Mouse (Mus musculus): ENCODE measurements around the gene Arcn1.
"Not testable (repeated sequence)": the region's sequence is repeated elsewhere in the genome, so short reads cannot be mapped to it uniquely, and the experiment has no call there.

Gene Arcn1

GRCm38 (mm10) chr9:44767101-44768028 lies at the start of gene Arcn1, which contains the start of gene Ift46:
TSS of gene Arcn1 (minus strand) at chr9:44767845.
TSS of gene Ift46 (plus strand) at chr9:44767908.
- DNase-seq: peak; percentile 87

GRCm38 (mm10) chr9:44814179-44814578 lies 46.5 kb upstream of the Arcn1 start:
- DNase-seq: no peak

DNA sequence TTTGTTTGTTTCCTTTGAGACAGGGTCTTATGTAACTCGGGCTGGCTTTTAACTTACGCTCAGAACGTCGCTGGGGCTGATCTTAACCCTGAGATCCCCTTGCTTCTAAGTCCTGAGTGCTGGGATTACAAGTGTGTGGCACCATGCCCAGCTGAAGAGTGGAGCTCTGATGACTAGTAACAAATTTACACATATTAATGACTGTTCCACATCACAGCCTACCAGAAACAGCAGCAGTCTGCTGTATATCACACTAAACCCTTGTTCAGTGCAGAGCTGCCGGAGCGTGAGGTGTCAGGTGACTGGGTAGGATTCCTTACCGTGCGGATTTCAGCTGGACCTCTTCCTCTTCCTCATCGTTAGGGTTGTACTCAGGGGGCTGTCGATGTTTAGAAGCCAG lies 42.7 kb upstream of the Arcn1 start:
- DNase-seq: no peak

GRCm38 (mm10) chr9:44807778-44808177 lies 40.1 kb upstream of the Arcn1 start:
- no peak for DNase-seq

- no peak for DNase-seq
Observed at GRCm38 (mm10) chr9:44807141-44807540, 39.5 kb upstream of the Arcn1 start.

GRCm38 (mm10) chr9:44805536-44805935 lies 37.9 kb upstream of the Arcn1 start:
- no peak for DNase-seq

DNA sequence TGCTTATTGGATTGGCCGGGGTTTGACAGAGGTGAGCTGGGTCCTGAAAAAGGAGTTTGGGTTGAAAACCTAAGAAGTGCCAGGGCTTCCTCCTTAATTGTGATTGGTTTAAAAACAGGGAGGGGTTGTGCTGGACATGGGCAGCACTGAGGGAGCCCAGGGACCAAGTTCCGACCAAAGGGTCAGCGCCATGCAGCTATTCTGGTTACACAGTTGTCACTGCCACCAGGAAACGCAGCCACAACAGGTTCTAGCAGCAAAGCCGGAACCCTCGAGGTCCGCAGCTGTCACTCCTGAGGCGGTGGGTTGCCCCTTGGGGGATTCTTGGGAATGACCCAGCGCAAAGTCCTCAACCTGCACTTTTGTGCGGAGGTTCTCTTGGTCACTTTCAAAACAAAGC lies 37.0 kb upstream of the Arcn1 start:
- DNase-seq: no peak

- DNase-seq: no peak
Observed at GRCm38 (mm10) chr9:44802808-44803450, 35.3 kb upstream of the Arcn1 start, which contains the start of gene Ttc36. TSS of gene Ttc36 (minus strand) at chr9:44803072.

GRCm38 (mm10) chr9:44801669-44802068 lies 34.0 kb upstream of the Arcn1 start:
- no peak for DNase-seq

GRCm38 (mm10) chr9:44799958-44800324 lies 32.3 kb upstream of the Arcn1 start:
- DNase-seq: no peak

DNA sequence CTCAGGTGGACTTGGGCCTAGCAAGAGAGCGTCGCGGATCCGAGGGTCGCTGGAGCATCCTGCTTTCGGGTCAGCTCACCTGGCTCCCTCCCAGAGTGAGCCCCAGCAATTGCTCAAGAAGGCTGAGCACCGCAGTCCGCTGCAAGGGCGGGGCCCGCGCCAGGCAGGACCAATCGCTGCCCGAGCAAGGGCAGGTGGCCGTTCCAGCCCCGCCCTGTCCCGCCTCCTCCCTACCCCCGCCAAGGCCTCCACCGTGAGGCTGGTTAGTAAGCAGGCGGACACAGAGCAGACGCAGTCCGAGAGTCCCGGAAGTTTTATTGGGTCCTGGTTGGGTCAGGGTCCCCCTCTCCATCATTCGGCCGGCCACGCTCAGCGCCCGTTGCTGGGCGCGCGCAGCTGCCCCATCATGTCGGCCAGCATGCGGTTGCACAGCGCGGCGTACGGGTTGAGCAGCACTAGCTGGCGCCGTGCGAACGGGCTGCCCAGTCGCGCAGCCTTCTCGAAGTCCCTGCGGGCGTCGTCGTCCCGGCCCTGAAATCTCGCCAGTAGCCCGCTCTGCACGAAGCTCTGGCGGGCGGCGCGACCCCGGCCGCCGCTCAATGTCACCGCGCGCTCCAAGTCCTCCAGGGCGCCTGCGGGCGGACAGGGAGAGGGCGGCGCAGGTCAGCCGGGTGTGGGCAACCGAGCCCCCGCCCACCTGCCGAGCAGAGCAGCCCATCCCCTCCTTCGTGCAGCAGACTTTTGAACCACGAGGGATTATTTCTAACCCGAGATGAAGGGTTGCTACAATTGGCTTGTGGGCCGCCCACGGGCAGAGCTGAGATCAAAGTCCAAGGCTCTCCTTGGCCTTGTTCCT lies 31.7 kb upstream of the Arcn1 start, which contains the start of gene Tmem25:
Gene Tmem25, minus strand, starts transcription at position 206 of the 856 bp plus-strand sequence.
- peak; percentile 95 for DNase-seq

GRCm38 (mm10) chr9:44798298-44798697 lies 30.7 kb upstream of the Arcn1 start:
- DNase-seq: peak; percentile 56

GRCm38 (mm10) chr9:44792842-44793241 lies 25.2 kb upstream of the Arcn1 start:
- no peak for DNase-seq

DNA sequence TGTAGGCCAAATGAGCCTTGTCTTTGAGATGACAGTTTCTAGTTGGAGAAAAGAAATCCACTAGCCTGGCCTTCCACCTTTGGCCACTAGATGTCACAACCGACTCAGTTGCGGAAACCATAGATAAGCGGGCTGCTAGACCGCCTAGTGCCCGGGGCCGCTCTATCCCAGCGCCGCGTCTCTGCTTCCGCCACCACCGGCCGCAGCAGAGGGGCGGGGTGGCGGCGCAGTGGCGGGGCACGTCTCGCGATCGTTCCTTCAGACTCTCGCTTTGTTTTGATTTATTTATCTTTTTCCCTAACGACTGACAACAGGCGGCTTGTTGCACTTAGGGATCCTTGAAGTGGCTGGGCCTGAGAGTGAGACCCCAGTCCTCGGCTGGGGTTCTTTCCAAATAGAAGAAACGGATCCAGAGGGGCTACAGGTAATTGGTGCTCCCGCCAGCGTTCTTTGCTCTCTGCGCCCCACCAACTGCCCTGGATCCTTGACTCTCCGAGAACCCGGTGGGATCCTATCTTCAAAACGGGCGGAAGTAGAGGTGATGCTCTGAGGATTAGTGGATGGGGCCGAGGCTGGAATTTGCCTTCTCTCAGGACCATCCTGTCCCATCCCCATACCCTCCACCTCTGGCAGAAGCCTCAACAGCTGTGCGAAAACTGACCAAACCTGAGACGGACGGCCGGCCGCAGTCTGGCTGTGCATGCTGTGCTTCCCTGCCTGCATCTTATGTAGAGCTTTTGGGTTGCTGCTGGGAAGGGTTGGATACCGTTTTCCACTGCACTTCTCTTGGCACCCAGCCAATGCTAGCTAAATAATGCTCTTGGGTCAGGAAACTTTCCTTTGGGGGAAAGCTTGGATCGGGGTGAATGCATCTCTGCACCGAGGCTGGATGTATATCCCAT lies 5.4 kb upstream of the Arcn1 start:
- peak; percentile 92 for DNase-seq

DNA sequence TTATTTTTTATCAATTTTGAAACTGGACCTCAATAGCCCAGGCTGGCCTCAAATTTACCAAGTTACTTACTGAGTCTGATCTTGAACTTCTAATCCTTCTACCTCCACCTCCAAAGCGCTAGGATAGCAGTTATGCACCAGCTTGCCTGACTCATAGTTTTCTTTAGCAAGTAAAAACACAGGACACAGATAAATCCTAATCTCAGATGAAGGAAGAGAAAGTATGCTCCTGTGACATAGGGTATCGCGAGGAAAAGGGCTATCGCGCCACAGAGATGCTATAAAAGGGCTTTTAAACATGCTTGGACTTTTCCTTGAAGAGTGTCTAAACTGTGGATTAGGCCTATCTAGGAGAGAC lies 4.7 kb upstream of the Arcn1 start:
- DNase-seq: no peak

DNA sequence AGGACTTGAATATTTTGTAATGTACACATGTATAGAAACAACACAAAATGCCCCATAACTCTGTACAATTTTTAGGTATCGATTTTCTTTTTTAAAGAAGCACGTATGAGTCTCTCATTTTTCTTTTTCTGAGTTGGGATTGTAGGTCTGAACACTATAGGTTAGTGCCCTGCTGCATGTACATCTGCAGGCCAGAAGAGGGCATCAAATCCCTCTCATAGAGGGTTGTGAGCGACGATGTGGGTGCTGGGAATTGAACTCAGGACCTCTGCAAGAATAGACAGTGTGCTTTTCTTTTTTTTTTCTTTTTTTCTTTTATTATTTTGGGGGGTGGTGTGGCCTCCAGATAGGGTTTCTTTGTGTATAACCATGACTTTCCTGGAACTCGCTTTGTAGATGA lies 3.7 kb upstream of the Arcn1 start:
- DNase-seq: no peak

GRCm38 (mm10) chr9:44768029-44768394 lies 367 bp upstream of the Arcn1 start:
- DNase-seq: not testable (repeated sequence)

DNA sequence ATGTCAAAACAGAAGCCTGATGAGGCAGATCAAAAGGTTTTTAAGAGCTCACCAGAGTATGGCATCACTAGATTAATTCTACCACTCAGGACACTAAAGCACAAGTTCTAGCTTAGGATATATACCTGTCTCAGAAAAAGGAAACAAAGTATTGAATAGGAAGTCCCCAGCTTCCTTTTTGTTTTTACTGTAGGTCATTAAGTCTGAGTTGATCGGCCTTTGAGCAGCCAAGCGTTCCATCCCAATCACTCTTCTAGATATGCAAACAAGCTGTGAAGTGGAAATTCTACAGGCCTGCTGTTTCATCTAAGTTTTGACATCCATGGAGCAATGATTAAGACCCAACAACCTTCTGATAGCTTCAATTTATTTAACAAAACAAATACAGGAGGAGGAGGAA lies 6.8 kb downstream of the Arcn1 start:
- no peak for DNase-seq

DNA sequence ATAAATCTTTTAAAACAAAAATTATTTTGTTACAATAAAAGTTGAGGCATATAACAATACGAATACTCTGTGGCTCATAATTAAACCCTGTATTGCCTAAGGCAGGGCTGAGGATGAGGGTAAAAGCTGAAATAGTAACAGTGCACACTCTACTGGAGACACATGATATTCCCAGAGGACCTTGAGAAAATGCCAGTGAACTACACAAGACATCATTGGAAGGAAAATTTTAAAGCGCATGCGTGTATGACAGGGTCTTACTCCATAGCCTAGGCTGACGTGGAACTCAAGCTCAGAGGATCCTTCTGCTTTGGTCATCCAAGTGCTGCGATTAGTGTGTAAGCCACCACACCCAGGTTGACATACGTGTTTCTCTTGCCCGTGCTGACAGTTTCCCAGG lies 19.2 kb downstream of the Arcn1 start:
- DNase-seq: no peak

- no peak for DNase-seq
Observed at GRCm38 (mm10) chr9:44747341-44747740, 20.3 kb downstream of the Arcn1 start.

- DNase-seq: no peak
Observed at GRCm38 (mm10) chr9:44746666-44747065, 21.0 kb downstream of the Arcn1 start.

DNA sequence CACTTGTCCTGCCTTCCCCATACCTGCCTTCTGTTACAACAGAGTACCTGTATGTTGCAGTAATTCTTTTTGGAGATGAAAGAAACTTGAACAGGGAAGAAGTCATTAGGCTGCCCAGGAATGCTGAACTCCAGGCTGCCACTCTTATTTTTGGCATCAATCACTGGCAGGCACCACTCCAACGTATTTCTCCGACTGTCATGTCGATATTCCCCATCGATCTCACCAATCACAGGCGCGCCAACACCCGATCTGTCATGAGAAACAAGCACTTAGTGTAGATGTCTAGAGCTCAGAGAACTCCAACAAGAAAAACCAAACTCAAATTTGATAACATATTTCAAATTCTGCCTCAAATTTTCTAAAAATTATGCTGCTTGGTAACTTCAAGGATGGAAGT lies 22.3 kb downstream of the Arcn1 start:
- no peak for DNase-seq

Measured in cerebellum, adult 9-11 months (tissue).